Mouse (Mus musculus) erythroblast, embryonic 14.5 days (primary cell): ENCODE results near the gene Itpr3.

Experiments
- GATA1 ChIP-seq: IDR thresholded peaks from 2 replicates; pipeline ENCODE4 v1.6.1; 2012; ENCODE audit warnings: low read length, inconsistent platforms, mixed read lengths
- TAL1 ChIP-seq: IDR thresholded peaks from 3 replicates; pipeline ENCODE4 v1.6.1; 2012; ENCODE audit warnings: low read length, inconsistent platforms, mixed read lengths

DNA sequence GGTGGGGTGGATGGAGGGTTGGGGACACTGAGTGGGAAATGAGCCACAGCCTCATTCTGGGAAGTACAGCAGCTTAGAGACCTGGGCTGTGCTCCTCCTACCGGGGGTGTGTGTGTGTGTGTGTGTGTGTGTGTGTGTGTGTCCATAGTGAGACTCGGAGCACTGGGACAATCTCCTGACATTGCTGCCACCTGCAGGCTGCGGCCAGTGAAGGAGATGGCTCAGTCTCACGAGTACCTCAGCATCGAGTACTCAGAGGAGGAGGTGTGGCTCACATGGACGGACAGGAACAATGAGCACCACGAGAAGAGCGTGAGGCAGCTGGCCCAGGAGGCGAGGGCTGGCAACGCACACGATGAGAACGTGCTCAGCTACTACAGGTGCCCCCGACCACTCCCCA is 38.6 kb downstream of the Itpr3 start:
- TF ChIP-seq GATA1, result no peak
- no peak for TF ChIP-seq TAL1
